Mouse (Mus musculus): Measurements from ENCODE around the gene Olfr479. TPM values are rescaled to one million over a fixed set of nuclear protein-coding genes. Genes with fewer than 3 reads are reported as not detected.

Olfr479 gene
- polyA plus RNA-seq, 1 experiment from 2014 or later = not detected

Other genes starting within 250 kb of the Olfr479 start
- gene Ovch2, start 249.5 kb upstream of the Olfr479 start, polyA plus RNA-seq (2014; fragmentation: Nextera tagmentation; extraction: Ambion mirVana) = not detected in 2 replicates
- not detected in 2 replicates for gene Olfr467, start 238.4 kb upstream of the Olfr479 start, polyA plus RNA-seq (2014; fragmentation: Nextera tagmentation; extraction: Ambion mirVana)
- gene Olfr469, start 225.2 kb upstream of the Olfr479 start, polyA plus RNA-seq (2014; fragmentation: Nextera tagmentation; extraction: Ambion mirVana) = not detected in 2 replicates
- not detected in 2 replicates for gene Olfr470, start 203.2 kb upstream of the Olfr479 start, polyA plus RNA-seq (2014; fragmentation: Nextera tagmentation; extraction: Ambion mirVana)
- gene Olfr472, start 152.8 kb upstream of the Olfr479 start, polyA plus RNA-seq (2014; fragmentation: Nextera tagmentation; extraction: Ambion mirVana) = not detected in 2 replicates
- not detected in 2 replicates for gene Olfr473, start 120.2 kb upstream of the Olfr479 start, polyA plus RNA-seq (2014; fragmentation: Nextera tagmentation; extraction: Ambion mirVana)
- gene Olfr474, start 96.0 kb upstream of the Olfr479 start, polyA plus RNA-seq (2014; fragmentation: Nextera tagmentation; extraction: Ambion mirVana) = not detected in 2 replicates
- gene Olfr476, start 85.9 kb upstream of the Olfr479 start, polyA plus RNA-seq (2014; fragmentation: Nextera tagmentation; extraction: Ambion mirVana) = not detected in 2 replicates
- not detected in 2 replicates for gene Olfr477, start 64.0 kb upstream of the Olfr479 start, polyA plus RNA-seq (2014; fragmentation: Nextera tagmentation; extraction: Ambion mirVana)
- gene Olfr478, start 16.7 kb upstream of the Olfr479 start, polyA plus RNA-seq (2014; fragmentation: Nextera tagmentation; extraction: Ambion mirVana) = not detected in 2 replicates
- gene Olfr480, start 16.7 kb downstream of the Olfr479 start, polyA plus RNA-seq (2014; fragmentation: Nextera tagmentation; extraction: Ambion mirVana) = not detected in 2 replicates
- not detected in 2 replicates for gene Olfr481, start 29.2 kb downstream of the Olfr479 start, polyA plus RNA-seq (2014; fragmentation: Nextera tagmentation; extraction: Ambion mirVana)
- gene Olfr482, start 46.9 kb downstream of the Olfr479 start, polyA plus RNA-seq (2014; fragmentation: Nextera tagmentation; extraction: Ambion mirVana) = 0.10 TPM in 1 of 2 replicates, not detected in the other
- 0.07 TPM in 1 of 2 replicates, not detected in the other for gene Olfr483, start 50.2 kb downstream of the Olfr479 start, polyA plus RNA-seq (2014; fragmentation: Nextera tagmentation; extraction: Ambion mirVana)
- not detected in 2 replicates for gene Olfr484, start 76.8 kb downstream of the Olfr479 start, polyA plus RNA-seq (2014; fragmentation: Nextera tagmentation; extraction: Ambion mirVana)
- not detected in 2 replicates for gene Olfr485, start 109.2 kb downstream of the Olfr479 start, polyA plus RNA-seq (2014; fragmentation: Nextera tagmentation; extraction: Ambion mirVana)
- gene Olfr486, start 122.0 kb downstream of the Olfr479 start, polyA plus RNA-seq (2014; fragmentation: Nextera tagmentation; extraction: Ambion mirVana) = not detected in 2 replicates
- gene Olfr487, start 163.9 kb downstream of the Olfr479 start, polyA plus RNA-seq (2014; fragmentation: Nextera tagmentation; extraction: Ambion mirVana) = not detected in 2 replicates
- not detected in 2 replicates for gene Olfr488, start 207.7 kb downstream of the Olfr479 start, polyA plus RNA-seq (2014; fragmentation: Nextera tagmentation; extraction: Ambion mirVana)
- gene Olfr490, start 238.2 kb downstream of the Olfr479 start, polyA plus RNA-seq (2014; fragmentation: Nextera tagmentation; extraction: Ambion mirVana) = not detected in 2 replicates

Measured in embryonic facial prominence, embryonic 11.5 days (tissue).